Mouse (Mus musculus) lung, postnatal 25 days (tissue): Measurements from ENCODE around the gene Tcl1b3.
"Not testable (repeated sequence)": the region's sequence is repeated elsewhere in the genome, so short reads cannot be mapped to it uniquely, and the experiment has no call there.

Experiments used
- DNase-seq: peaks from one replicate; pipeline ENCODE4 v3.0.0; 2022; ENCODE audit warnings: low spot score

Gene Tcl1b3

GRCm38 (mm10) chr12:105190743-105191142, at the start of gene Tcl1b3:
Gene Tcl1b3, plus strand, starts transcription at chr12:105191043.
- not testable (repeated sequence) for DNase-seq

GRCm38 (mm10) chr12:105143096-105143495, 47.7 kb upstream of the Tcl1b3 start:
- no peak for DNase-seq

- DNase-seq: not testable (repeated sequence)
Measured at GRCm38 (mm10) chr12:105144928-105145327, 45.9 kb upstream of the Tcl1b3 start.

DNA sequence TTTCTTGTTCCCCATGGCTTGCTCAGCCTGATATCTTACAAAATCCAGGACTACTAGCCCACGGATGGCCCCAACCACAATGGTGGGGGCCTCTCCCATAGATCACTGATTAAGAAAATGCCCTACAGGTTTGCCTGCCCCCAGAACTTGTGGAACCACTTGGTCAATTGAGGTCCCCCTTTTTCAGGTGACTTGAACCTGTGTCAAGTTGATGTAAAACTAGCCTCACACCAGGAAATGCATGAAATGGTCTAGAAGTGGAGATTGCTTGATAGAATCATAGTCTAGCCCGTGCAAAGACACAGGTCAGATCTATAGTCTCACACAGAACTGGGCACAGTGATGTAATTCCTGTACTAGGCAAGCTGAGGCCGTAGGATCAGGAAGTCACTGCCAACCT, 45.1 kb upstream of the Tcl1b3 start, which contains the start of gene Tcl1b2:
Gene Tcl1b2, plus strand, starts transcription at position 301 of the 400 bp plus-strand sequence.
- no peak for DNase-seq

GRCm38 (mm10) chr12:105155286-105155685, 35.6 kb upstream of the Tcl1b3 start:
- DNase-seq: not testable (repeated sequence)

- DNase-seq: no peak
Measured at GRCm38 (mm10) chr12:105158842-105159241, 32.0 kb upstream of the Tcl1b3 start.

DNA sequence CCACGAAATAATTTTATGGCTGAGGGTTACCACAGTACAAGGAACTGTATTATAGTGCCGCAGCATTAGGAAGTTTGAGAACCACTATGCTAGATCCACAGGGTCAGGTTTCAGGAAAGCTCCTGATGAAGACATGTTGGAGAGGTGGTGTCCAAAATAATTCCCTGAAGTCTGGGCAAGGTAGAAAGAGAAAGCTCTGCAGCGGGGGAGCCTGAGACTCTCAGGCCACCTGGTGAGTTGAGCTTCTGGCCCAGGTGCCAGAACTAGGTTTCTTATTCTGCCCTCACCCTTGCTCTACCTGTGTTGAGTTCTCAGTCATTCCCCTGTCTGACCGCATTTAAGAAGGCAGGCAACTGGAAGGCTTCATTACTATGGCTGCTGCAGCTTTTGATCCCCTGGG, 31.5 kb upstream of the Tcl1b3 start, which contains the start of gene Tcl1b1:
Gene Tcl1b1, plus strand, starts transcription at position 301 of the 400 bp plus-strand sequence.
- no peak for DNase-seq

DNA sequence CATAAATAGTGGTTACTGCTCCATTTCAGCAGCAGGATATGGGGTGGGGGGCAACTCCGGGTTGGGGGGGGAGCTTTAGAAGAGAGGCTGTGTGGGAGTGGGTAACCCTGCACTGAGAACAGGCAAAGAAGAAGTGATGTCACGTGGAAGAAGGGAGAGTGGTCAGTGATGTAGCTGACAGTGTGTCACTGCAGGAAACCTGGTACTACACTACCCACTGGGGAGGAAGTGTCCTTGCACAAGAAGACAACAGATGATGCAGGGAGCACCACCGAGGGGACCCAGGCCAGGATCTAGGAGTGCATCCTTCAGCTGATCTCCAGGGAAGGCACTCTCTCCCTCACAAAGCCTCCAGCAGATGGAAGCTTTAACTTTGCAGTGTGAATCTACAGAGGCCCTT, 24.1 kb upstream of the Tcl1b3 start:
- no peak for DNase-seq

- no peak for DNase-seq
Measured at GRCm38 (mm10) chr12:105173366-105173765, 17.5 kb upstream of the Tcl1b3 start.

DNA sequence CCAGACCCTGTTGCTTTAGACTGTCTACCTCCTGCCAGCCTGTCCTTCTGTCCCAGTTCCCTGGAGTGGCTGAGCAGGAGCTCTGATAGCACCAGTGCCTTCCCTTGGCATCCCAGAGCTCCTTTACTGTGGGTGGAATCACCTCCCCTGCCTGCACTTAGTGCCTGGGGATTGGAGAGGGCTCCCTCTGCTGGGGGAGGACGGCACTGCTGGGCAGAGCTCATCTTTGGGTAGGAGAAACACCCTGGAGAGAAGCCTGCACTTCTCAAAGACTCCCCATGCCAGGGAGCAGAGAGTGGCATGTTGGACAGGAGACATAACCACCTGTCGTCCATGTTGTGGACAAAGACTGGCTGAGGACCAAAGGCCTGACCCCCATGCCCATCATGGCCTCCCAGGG, 16.5 kb upstream of the Tcl1b3 start:
- DNase-seq: peak; percentile 10

DNA sequence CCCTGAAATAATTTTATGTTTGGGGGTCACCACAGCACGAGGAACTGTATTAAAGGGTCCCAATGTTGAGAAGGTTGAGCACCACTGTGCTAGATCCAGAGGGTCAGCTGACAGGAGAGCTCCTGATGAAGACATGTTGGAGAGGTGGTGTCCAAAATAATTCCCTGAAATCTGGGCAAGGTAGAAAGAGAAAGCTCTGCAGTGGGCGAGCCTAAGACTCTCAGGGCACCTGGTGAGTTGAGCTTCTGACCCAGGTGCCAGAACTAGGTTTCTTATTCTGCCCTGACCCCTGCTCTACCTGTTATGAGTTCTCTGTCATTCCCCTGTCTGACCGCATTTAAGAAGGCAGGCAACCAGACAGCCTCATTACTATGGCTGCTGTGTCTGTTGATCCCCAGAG, 14.8 kb upstream of the Tcl1b3 start, which contains the start of gene Tcl1b5:
Gene Tcl1b5, plus strand, starts transcription at position 301 of the 400 bp plus-strand sequence.
- DNase-seq: not testable (repeated sequence)

DNA sequence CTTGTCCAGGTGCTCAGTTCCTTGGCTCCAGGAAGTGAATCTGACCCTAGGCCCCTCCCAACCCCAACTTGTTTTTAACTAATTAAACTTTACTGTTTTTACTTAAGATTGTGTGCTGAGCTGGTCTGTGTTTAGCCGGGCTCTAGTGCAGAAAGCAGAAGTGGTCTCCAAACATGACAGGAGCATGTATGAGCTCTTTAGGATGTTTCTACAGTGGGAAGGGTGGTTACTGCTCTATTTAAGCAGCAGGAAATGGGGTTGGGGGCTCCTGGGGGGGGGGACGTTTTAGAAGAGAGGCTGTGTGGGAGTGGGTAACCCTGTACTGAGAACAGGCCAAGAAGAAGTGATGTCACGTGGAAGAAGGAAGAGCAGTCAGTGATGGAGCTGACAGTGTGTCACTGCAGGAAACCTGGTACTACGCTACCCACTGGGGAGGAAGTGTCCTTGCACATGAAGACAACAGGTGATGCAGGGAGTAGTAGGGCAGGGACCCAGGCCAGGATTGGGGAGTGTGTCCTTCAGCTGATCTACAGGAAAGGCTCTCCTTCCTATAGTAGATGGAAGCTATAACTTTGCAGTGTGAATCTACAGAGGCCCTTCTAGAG, 9.7 kb upstream of the Tcl1b3 start:
- DNase-seq: not testable (repeated sequence)

GRCm38 (mm10) chr12:105188980-105189379, 1.9 kb upstream of the Tcl1b3 start:
- not testable (repeated sequence) for DNase-seq

- DNase-seq: not testable (repeated sequence)
Measured at GRCm38 (mm10) chr12:105199684-105200497, 9.0 kb downstream of the Tcl1b3 start.

- DNase-seq: not testable (repeated sequence)
Measured at GRCm38 (mm10) chr12:105201657-105202056, 10.8 kb downstream of the Tcl1b3 start, which contains the start of gene Tcl1b4. Gene Tcl1b4, plus strand, starts transcription at chr12:105201957.

DNA sequence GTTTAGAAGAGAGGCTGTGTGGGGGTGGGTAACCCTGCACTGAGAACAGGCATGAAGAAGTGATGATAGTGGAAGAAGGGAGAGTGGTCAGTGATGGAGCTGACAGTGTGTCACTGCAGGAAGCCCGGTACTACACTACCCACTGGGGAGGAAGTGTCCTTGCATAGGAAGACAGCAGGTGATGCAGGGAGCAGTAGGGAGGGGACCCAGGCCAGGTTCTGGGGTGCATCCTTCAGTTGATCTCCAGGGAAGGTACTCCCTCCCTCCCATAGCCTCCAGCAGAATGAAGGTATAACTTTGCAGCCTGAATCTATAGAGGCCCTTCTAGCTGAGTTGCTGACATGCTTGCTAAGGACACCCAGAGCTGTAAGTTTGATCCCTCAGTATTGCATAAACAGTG, 16.2 kb downstream of the Tcl1b3 start:
- no peak for DNase-seq

GRCm38 (mm10) chr12:105208441-105208840, 17.6 kb downstream of the Tcl1b3 start:
- DNase-seq: no peak

- no peak for DNase-seq
Measured at GRCm38 (mm10) chr12:105209231-105209630, 18.4 kb downstream of the Tcl1b3 start.

DNA sequence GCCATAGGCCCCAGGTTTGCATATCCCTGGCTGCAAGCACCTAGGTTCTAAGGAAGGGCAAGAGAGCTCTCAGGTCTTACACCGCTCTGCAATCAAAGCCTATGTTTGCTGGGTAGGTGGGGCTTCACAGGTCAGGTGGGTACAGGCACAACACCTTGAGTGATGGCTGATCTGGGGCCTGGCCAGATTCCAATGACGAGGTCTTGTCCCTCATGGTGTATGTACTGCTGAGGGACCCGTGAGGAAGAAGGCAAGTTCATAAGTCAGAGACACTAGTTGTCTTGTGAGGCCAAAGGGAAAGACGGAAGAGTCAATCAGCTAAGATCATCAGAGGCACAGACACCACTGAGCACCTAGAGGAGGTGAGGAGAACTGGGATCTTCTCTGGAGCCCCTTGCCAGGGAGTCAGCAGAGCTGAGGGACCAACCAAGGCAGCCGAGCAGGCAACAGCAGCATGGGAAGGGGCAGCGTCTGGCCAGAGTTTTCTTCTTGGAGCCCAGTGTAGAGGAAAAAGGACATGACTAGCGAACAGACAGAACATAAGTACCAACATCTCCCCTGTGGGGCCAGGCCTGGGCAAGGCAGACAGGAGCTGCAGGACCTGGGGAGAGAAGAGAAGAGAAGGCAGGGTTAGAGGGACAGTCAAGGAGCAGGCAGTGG, 26.4 kb downstream of the Tcl1b3 start:
- DNase-seq: no peak

GRCm38 (mm10) chr12:105222601-105223319, 31.9 kb downstream of the Tcl1b3 start, which contains the start of gene Tcl1:
Gene Tcl1, minus strand, starts transcription at chr12:105222793.
- no peak for DNase-seq

DNA sequence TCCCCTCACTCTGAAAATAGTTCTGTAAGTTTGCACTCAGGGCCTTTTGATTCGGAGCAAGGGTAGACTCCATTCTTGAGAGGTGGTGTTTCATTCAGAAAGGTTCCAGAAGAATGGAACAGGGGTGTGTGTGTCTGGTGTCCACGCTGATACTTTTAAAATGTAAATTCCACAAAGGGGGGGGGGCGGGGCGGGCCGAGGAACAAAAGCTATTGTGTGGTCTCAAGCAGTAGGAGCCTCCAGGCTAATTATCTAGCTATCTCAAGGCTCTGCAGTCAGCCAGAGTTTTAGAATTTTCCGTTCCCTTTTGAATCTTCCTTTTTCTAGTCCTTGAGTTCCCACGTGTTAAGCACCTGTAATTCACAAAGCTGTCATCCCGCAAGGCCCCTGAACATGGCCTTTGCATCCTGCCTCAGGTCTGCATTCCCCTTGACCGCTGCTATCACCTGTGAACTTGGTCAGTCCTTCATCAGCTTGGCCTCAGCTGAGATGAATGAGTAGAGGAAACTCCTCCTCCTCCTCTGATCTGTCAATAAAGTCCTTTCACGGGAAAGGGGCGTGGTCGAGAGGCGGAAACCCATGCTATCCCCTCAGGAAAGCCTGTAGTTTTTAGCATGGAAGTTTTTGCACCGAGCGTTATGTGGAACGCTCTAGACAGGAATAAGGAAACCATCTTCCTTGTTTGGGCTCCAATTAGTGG, 33.9 kb downstream of the Tcl1b3 start:
- DNase-seq: no peak
